Mouse (Mus musculus) lung, postnatal 0 days (tissue): ENCODE results near the gene Sh3pxd2a.

ENCODE experiments used
- CTCF ChIP-seq: IDR thresholded peaks from 2 replicates; pipeline ENCODE4 v1.5.1; 2016; ENCODE audit warnings: antibody characterized with exemption, mild to moderate bottlenecking
- EP300 ChIP-seq: IDR thresholded peaks from 2 replicates; pipeline ENCODE4 v1.6.1; 2016; ENCODE audit warnings: antibody characterized with exemption, mild to moderate bottlenecking, control low read depth

DNA sequence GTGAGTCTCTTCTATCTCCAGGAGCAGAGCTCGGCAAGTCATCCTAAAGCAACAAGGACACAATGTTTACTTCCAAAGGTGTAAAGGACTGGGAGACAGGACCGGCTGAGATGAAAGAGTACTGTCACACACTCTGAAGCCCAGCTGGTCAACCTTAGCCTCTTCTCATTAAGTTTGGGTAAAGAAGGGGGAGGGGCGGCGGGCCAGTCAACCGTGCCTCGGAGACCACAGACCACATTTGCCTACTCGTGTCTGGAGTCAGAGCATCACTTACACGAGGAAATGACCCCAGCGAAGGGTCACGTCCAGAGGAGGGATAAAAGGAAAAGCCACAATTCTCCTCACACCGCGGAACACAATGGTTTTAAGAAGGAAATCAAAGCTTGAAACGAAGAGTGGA is 995 bp downstream of the Sh3pxd2a start:
- TF ChIP-seq CTCF (no peak), EP300 (no peak)
